ENCODE assay signal across 8 mouse cellular contexts in genomic region chr13:33004414-33005105, GRCm38 (mm10). TPM values are rescaled to one million over a fixed set of nuclear protein-coding genes. Genes with fewer than 3 reads are reported as not detected.
A peak's percentile ranks its signal among the peaks of the same experiment; 100 is the strongest.
DNase-seq lines count a peak whose midpoint lies in the region; ATAC-seq lines count a peak whose summit lies in the region.

No protein-coding gene starts in this region.

- DNase-seq in c-Kit-positive CD71-negative TER-119-negative erythroid progenitor cells, embryonic 14.5 days (ENCODE audit: low read depth), result peak; percentile 68
- DNase-seq in forebrain, embryonic 11.5 days (ENCODE audit: low spot score), result peak; percentile 78
- peak; percentile 90 for DNase-seq in kidney, postnatal 36 days
- peak; percentile 53 for DNase-seq in telencephalon, adult 2 months (ENCODE audit: low read depth, low spot score)

- H3K27ac ChIP-seq in forebrain, embryonic 11.5 days (ENCODE audit: low read depth, low read length), result no peak overlapping the region
- H3K27ac ChIP-seq in heart, embryonic 16.5 days (ENCODE audit: low read length), result peak overlapping the region; percentile 93
- peak overlapping the region; percentile 91 for H3K27ac ChIP-seq in liver, embryonic 15.5 days (replicated peaks)
- no peak overlapping the region for H3K27ac ChIP-seq in neural tube, embryonic 12.5 days

- WGBS in forebrain, embryonic 11.5 days, result 20% methylated on average over 12 of the region's 12 CpGs
- 10% methylated on average over 12 of the region's 12 CpGs for WGBS in heart, embryonic 16.5 days
- WGBS in liver, embryonic 15.5 days (ENCODE audit: insufficient replicate concordance), result 11% methylated on average over 12 of the region's 12 CpGs
- WGBS in neural tube, embryonic 12.5 days, result 26% methylated on average over 12 of the region's 12 CpGs

- no peaks in the 10 kb centered on the region for H3K27me3 ChIP-seq in forebrain, embryonic 11.5 days (ENCODE audit: control insufficient read depth, insufficient read depth, low read length)
- no peaks in the 10 kb centered on the region for H3K27me3 ChIP-seq in heart, embryonic 16.5 days (ENCODE audit: control insufficient read depth, insufficient read depth, low read length)
- H3K27me3 ChIP-seq in liver, embryonic 15.5 days, result no peaks in the 10 kb centered on the region
- H3K27me3 ChIP-seq in neural tube, embryonic 12.5 days (replicated peaks), result no peaks in the 10 kb centered on the region

- no peaks in the 10 kb centered on the region for H3K9me3 ChIP-seq in forebrain, embryonic 11.5 days (ENCODE audit: control insufficient read depth, low read length)
- no peaks in the 10 kb centered on the region for H3K9me3 ChIP-seq in heart, embryonic 16.5 days (replicated peaks; ENCODE audit: control insufficient read depth, low read length)
- no peaks in the 10 kb centered on the region for H3K9me3 ChIP-seq in liver, embryonic 15.5 days (replicated peaks)
- no peaks in the 10 kb centered on the region for H3K9me3 ChIP-seq in neural tube, embryonic 12.5 days

- peak; percentile 78 for ATAC-seq in CD4-positive, CD25-positive, alpha-beta regulatory T cell, adult 4 months
- ATAC-seq in forebrain, embryonic 11.5 days (replicated peaks; ENCODE audit: low FRiP score), result peak; percentile 86
- ATAC-seq in heart, embryonic 16.5 days (replicated peaks; ENCODE audit: extremely low read depth, insufficient read depth, low FRiP score), result peak; percentile 94
- ATAC-seq in liver, embryonic 15.5 days (ENCODE audit: insufficient read depth), result peak; percentile 91
- ATAC-seq in neural tube, embryonic 12.5 days (ENCODE audit: low FRiP score, low read depth), result peak; percentile 81

- H3K4me1 ChIP-seq in forebrain, embryonic 11.5 days (replicated peaks; ENCODE audit: control insufficient read depth, insufficient read depth, low read length), result no peaks in the 10 kb centered on the region
- peaks cover 18% of the 10 kb centered on the region for H3K4me1 ChIP-seq in heart, embryonic 16.5 days (ENCODE audit: control insufficient read depth, insufficient read depth, low read length)
- peaks cover 32% of the 10 kb centered on the region for H3K4me1 ChIP-seq in liver, embryonic 15.5 days (replicated peaks)
- H3K4me1 ChIP-seq in neural tube, embryonic 12.5 days, result 0 out of 2 replicates have a peak, but pooled peaks cover 5% of the 10 kb centered on the region

- peak overlapping the region; percentile 27; the same call in 1 of the 2 replicates for H3K9ac ChIP-seq in forebrain, embryonic 11.5 days (ENCODE audit: low read length)
- H3K9ac ChIP-seq in heart, embryonic 16.5 days (ENCODE audit: low read length), result peak overlapping the region; percentile 78
- peak overlapping the region; percentile 74 for H3K9ac ChIP-seq in liver, embryonic 15.5 days
- 0 out of 2 replicates have a peak overlapping the region, but pooled peaks have one; percentile 35 for H3K9ac ChIP-seq in neural tube, embryonic 12.5 days

- no peaks in the 10 kb centered on the region for H3K36me3 ChIP-seq in forebrain, embryonic 11.5 days (ENCODE audit: control insufficient read depth, insufficient read depth, low read length)
- H3K36me3 ChIP-seq in heart, embryonic 16.5 days (ENCODE audit: control insufficient read depth, insufficient read depth), result peaks cover 4% of the 10 kb centered on the region; the same call in 1 of the 2 replicates
- no peaks in the 10 kb centered on the region for H3K36me3 ChIP-seq in liver, embryonic 15.5 days (replicated peaks)
- H3K36me3 ChIP-seq in neural tube, embryonic 12.5 days, result no peaks in the 10 kb centered on the region

- peak overlapping the region; percentile 26; the same call in 1 of the 2 replicates for H3K4me2 ChIP-seq in forebrain, embryonic 11.5 days (ENCODE audit: low read depth, low read length, severe bottlenecking)
- peak overlapping the region; percentile 81 for H3K4me2 ChIP-seq in heart, embryonic 16.5 days (ENCODE audit: low read depth, low read length)
- H3K4me2 ChIP-seq in liver, embryonic 15.5 days, result peak overlapping the region; percentile 87
- peak overlapping the region; percentile 48 for H3K4me2 ChIP-seq in neural tube, embryonic 12.5 days (replicated peaks)

- H3K4me3 ChIP-seq in forebrain, embryonic 11.5 days (ENCODE audit: low read depth, low read length), result peak overlapping the region; percentile 5; the same call in 1 of the 2 replicates
- peak overlapping the region; percentile 54 for H3K4me3 ChIP-seq in heart, embryonic 16.5 days (ENCODE audit: low read length)
- H3K4me3 ChIP-seq in liver, embryonic 15.5 days (replicated peaks), result peak overlapping the region; percentile 63
- H3K4me3 ChIP-seq in neural tube, embryonic 12.5 days, result peak overlapping the region; percentile 20

RNA-seq across cellular contexts. Expression of gene Serpinb9, which starts 1.5 kb away (rescaled TPM):
- polyA plus RNA-seq in CD4-positive, CD25-positive, alpha-beta regulatory T cell, adult 4 months (2017; shearing (Covaris generic)), result 10 to 100 TPM; 21.9 to 23.4 TPM
- polyA plus RNA-seq in forebrain, embryonic 11.5 days (2014; fragmentation: Nextera tagmentation; extraction: Ambion mirVana), result 0.55 and 0.99 TPM in 2 replicates
- 8.8 and 10.4 TPM in 2 replicates for polyA plus RNA-seq in heart, embryonic 16.5 days (2015; fragmentation: Nextera tagmentation; extraction: Ambion mirVana)
- polyA plus RNA-seq in liver, embryonic 15.5 days (2015; fragmentation: Nextera tagmentation; extraction: Ambion mirVana), result 1.8 and 1.9 TPM in 2 replicates
- polyA plus RNA-seq in neural tube, embryonic 12.5 days (2016; fragmentation: Nextera tagmentation; extraction: Ambion mirVana), result 1.0 and 1.1 TPM in 2 replicates

RNA-seq across cellular contexts. Expression of gene Serpinb9b, which starts 22.7 kb away (rescaled TPM):
- polyA plus RNA-seq in CD4-positive, CD25-positive, alpha-beta regulatory T cell, adult 4 months (2017; shearing (Covaris generic)), result under 1 TPM in 1 of 2 experiments, not detected in 1; 0.42 TPM
- 0.15 TPM in 1 of 2 replicates, not detected in the other for polyA plus RNA-seq in forebrain, embryonic 11.5 days (2014; fragmentation: Nextera tagmentation; extraction: Ambion mirVana)
- polyA plus RNA-seq in heart, embryonic 16.5 days (2015; fragmentation: Nextera tagmentation; extraction: Ambion mirVana), result 0.33 and 0.47 TPM in 2 replicates
- not detected in 2 replicates for polyA plus RNA-seq in liver, embryonic 15.5 days (2015; fragmentation: Nextera tagmentation; extraction: Ambion mirVana)
- 0.09 and 0.28 TPM in 2 replicates for polyA plus RNA-seq in neural tube, embryonic 12.5 days (2016; fragmentation: Nextera tagmentation; extraction: Ambion mirVana)

RNA-seq across cellular contexts. Expression of gene Serpinb6b, which starts 39.6 kb away (rescaled TPM):
- 10 to 100 TPM; 29.2 to 38.8 TPM for polyA plus RNA-seq in CD4-positive, CD25-positive, alpha-beta regulatory T cell, adult 4 months (2017; shearing (Covaris generic))
- polyA plus RNA-seq in forebrain, embryonic 11.5 days (2014; fragmentation: Nextera tagmentation; extraction: Ambion mirVana), result 0.53 and 1.2 TPM in 2 replicates
- polyA plus RNA-seq in heart, embryonic 16.5 days (2015; fragmentation: Nextera tagmentation; extraction: Ambion mirVana), result 22.4 and 26.8 TPM in 2 replicates
- 4.6 and 5.4 TPM in 2 replicates for polyA plus RNA-seq in liver, embryonic 15.5 days (2015; fragmentation: Nextera tagmentation; extraction: Ambion mirVana)
- polyA plus RNA-seq in neural tube, embryonic 12.5 days (2016; fragmentation: Nextera tagmentation; extraction: Ambion mirVana), result 0.24 and 0.32 TPM in 2 replicates

Comparison
In these comparisons a context has a peak if more than half of its experiments do, and no peak if none do; other contexts are left out.
1. H3K27ac ChIP-seq: peak in heart, embryonic 16.5 days (single experiment) and liver, embryonic 15.5 days (single experiment); none in forebrain, embryonic 11.5 days (single experiment) and neural tube, embryonic 12.5 days (single experiment).
2. H3K4me2 ChIP-seq: peak in every context shown above with its lines; median percentile 87 in liver, embryonic 15.5 days; 81 in heart, embryonic 16.5 days; 48 in neural tube, embryonic 12.5 days; 26 in forebrain, embryonic 11.5 days.
3. H3K4me3 ChIP-seq: peak in every context shown above with its lines; median percentile 63 in liver, embryonic 15.5 days; 54 in heart, embryonic 16.5 days; 20 in neural tube, embryonic 12.5 days; 5 in forebrain, embryonic 11.5 days.
4. H3K9ac ChIP-seq: peak in every context shown above with its lines; median percentile 78 in heart, embryonic 16.5 days; 74 in liver, embryonic 15.5 days; 35 in neural tube, embryonic 12.5 days; 27 in forebrain, embryonic 11.5 days.
5. Peak in every context shown above with its lines, with median percentiles within 50 percentile points of each other: ATAC-seq and DNase-seq.